Mouse (Mus musculus) retina, postnatal 7 days (tissue): ENCODE measurements around the gene Rrp12.
"Not testable (repeated sequence)": the region's sequence is repeated elsewhere in the genome, so short reads cannot be mapped to it uniquely, and the experiment has no call there.

Source experiments
- DNase-seq: peaks from one replicate; pipeline ENCODE4 v3.0.0-alpha.2; 2012; ENCODE audit warnings: low read depth, low spot score

Gene Rrp12

DNA sequence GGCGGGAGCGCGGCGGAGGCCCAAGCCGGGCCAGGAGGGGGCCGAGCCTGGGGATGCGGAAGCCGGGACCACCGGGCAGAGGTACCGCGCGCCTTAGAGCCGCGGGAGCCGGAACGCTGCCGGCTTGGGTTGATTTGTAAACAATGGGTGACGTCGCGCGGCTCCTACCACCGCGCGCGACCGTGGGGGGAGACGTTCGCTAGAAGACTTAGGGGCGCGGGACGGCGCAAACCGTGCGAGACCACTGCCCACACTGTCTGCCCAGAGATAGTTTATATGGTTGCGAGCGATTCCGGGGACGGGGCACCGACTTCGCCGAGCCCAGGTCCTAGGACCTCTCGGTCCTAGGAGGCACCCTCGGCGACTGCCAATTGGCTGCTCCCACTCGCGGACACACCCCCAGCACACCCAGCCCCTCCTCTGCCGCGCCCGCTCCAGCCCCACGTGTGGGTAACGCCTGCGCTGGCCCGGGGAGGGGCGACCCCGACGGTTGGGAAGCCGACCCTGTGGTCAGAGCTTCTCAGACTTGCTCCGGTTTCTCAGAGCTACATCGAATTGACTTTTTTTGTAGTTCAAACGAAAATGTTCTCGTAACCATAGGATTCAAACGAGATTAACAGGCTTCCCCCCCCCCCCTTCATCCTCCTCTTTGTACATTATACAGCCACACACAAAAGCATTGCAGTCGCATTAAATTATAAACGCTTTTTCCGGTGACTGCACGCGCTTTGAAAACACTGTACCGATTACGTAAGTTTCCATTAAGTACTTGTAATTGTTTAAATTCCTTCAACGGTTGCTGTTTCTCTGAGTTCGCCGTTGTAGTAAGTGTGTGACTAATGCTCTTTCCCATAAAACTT is 47.8 kb downstream of the Rrp12 start, which contains the start of gene Frat2:
Frat2 (minus strand) TSS at position 141 of the 860 bp plus-strand sequence.
- DNase-seq = peak; percentile 81

DNA sequence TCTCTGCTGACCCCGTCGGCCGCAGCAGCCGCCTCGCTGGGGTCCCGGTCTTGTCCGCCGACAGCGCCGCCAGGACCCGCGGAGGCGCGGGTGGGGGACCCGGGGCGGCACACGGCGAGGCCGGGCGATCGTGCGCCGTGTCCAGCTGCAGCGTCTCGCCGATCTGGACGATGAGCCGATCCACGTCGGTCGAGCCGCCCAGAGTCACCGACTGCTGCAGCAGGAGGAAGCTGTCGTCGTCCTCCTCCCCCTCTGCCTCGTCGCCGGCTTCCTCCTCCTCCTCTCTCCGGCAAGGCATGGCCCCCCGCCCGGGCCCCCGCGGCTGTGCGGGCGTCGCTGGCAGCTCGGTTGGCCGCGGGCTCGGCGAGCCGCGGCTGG is 48.4 kb downstream of the Rrp12 start:
- not testable (repeated sequence) for DNase-seq

DNA sequence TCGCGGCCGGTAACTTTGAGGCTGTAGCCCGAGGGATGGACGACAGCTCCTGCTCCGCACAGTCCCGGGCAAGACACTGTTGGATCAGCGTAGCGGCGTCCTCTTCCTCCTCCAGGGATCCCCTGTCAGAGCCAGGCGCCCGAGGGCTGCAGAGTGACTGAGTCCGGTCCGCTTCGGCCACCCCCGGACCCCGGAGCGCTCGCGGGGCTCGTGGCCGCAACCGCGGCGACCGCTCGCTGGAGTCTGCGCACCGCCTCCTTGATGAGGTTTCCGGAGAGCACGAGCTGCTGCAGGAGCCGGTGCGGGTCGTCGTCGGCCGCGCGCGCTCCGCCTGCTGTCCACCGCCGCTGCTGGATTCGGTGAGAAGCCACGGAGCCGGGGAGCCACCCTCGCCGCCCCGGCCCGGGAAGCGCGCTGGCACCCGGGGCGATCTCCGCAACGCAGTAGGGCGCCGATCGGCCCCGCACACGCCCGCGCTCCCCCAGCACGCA is 48.8 kb downstream of the Rrp12 start:
- DNase-seq = no peak

DNA sequence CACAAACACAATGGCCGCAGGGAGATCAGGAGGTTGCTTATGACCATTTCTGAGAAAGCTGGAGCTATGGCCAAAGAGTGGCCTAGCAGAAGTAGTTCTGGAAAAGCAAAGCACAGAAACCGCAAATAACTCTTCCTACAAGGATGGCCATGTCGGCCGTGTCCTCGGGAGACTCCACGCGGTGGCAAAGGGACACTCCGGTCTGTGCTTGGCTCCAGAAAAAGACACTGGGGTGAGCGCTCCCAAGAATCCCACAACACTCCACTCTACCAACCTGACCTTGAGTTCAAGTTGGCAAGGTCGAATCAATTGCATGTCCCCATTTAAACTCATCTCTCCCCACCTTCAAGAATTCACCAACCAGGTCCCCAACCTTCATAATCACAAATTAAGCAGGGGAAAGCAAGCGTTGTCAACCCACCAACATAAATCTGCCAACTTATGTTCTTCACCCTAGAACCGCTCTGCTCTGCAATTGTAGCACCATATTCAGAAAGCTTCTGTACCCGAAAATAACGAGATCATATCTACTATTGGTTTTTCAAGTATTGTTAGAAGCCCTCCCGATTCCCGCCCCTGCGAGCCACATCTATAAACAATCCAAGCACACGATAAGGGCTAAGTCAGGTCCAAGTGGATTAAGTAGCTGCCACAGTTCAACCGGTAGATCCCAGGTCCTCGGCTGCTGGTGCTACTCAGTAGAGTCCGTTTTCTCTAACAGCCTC is 49.4 kb downstream of the Rrp12 start:
- no peak for DNase-seq

DNA sequence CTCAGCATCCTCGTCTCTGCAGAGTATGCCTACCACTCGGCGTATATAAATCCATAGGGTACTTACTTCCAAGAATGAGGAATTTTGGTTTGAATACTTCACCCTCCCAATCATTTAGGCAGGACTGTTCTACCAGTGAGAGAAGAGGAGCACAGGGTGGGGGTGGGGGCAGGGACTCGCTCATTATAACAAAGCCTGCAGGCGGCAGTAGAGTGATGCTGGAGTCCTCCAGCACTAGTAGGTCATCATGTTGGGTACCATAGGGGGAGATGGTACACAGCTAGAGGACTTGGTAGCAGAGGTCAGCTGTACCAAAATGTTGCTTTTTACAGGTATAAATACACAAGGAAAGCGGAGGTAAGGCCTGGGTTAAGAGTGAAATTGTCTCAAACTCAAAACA is 51.6 kb downstream of the Rrp12 start:
- DNase-seq = no peak

DNA sequence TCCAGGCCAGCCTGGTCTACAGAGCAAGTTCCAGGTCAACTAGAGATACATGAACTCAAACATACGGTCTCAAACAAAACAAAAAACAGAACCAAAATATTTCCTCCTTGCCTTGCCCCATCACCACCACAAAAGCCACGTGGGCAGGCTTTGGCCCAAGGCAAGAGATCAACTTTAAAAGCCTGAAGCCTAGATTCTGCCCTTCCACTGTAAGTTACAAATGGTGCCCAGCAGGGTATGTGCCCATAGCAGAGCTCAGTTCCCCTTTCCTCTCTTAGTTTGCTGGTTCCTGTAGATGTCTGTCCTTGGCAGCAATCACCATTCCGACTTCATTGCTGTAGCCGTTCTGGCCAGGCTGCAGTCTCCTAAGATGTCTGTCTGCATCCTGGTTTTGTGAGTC is 53.3 kb downstream of the Rrp12 start:
- DNase-seq = no peak

DNA sequence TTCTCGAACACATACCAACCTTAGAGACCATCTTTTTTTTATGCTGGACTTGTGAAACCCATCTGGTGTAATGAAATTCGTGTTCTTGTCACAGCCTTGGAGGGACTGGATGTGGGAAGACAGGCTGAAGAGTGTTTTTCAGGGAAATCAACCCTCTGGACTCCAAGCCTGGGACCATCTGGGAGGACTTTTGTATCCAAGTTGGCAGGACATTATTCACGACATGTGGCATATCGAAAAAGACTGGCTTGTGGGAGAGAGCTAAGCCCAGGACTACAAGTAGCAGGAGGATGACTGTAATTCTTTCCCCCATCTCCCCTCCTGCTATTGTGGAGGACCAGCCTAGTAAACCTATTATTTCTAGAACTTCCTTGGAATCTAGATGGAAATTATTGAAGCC is 53.8 kb downstream of the Rrp12 start:
- no peak for DNase-seq

DNA sequence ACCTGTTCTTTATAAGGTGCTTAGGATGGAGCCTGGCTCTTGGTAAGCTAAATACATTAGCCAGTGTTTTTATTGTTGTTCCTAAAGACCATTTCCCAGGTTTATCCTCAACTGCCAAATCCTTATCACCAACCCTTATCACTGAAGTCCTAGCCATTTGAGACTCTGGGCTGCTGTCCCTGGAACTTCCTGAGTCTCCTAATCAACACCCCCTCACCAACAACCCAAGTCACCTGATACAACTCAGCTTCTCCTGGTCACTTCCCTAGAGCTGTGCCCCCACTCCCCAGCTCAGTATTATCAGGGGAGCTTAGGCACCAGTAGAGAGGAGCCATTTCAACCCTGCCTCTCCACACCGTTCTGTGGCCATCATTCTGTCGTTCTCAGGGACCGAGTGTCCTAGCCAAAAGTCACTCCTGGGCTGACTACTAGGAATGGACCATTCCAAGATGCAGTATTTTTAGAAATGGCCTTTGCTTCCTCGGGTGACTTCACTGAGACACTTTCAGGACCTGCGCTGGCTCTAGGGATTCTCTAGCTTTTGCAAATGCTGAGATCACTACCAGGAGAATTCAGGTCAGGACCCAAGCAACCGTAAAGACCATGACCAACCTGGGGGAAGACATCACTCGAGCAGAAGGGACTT is 54.7 kb downstream of the Rrp12 start:
- no peak for DNase-seq

DNA sequence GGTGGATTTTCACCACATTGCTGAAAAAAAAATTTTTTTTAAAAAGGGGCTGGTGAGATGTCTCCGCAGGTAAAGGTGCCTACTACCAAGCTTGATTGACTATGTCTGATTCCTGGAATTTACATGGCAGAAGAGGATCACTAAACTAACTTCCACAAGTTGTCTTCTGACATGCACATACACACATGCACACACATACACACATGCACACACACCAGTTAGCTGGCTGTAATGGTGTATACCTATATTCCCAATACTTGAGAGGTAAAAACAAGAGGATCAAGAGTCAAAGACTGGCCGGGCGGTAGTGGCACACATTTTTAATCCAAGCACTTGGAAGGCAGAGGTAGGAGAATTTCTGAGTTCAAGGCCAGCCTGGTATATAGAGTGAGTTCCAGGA is 56.3 kb downstream of the Rrp12 start:
- DNase-seq = no peak

DNA sequence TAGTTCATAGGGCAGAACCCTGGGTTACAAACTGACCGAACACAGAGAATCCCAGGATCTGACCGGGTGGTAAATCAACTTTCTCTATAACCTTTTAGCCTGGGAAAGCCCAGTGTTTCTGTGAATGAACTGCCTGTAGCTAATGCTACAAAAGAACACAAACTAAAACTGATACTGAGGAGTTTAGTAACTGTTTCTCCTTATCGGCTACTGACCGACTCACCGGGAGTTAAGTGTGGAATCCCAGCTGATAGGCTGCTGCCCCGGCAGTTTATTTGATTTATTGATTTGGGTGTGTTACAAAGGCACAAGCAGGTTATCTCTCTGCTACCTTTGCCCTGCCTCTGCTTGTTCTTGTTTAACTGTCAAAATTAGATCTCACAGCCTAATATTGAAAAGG is 57.2 kb downstream of the Rrp12 start:
- no peak for DNase-seq

DNA sequence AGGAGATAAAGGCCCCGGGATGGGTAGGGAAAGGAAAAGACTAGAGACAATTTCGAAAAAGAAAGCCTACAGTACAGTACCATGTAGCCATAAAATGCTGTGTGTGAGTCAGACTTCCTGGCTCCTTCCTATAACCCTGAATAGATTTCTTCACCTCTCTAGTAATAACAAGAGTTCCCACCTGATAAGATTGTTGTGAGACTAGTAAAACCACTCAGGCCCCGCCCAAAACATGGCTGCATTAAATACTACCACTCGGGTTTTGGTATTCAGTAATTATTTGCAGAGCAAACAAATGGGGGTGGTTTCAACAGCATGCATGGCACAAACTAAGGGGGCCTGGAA is 58.1 kb downstream of the Rrp12 start:
- DNase-seq = no peak

DNA sequence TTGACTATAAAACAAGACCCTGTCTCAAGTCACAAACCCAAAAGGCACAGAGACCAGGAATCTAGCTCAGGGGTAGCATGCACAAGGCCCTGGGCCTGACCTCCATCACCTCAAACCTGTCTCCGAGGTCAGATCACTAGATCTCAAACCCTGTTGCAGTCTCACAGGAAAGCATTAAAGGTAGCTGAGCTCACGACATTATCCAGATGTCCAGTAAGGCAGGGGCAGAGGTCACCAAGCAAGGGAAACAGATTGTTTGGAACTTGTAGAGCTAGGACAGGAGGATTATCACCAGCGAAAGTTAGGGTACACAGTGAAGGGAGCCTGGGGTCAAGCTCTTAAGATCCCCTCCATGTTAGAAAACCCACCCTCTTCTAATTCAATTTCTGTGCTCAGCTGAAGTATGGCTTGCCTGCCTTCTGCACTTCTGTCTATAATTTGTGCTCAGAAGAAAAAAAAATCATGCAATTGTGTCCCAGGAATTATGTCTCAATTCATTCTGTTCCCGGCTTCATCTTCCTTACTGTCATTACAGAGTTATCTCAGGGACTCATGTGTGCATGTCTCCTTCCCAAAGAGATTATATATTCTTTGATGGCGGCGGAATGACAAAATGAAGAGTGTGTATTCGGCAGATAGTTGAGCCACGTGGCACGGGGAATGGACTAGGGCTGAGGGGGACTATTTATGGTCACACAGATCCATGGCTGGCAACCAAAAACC is 58.6 kb downstream of the Rrp12 start:
- DNase-seq = no peak

DNA sequence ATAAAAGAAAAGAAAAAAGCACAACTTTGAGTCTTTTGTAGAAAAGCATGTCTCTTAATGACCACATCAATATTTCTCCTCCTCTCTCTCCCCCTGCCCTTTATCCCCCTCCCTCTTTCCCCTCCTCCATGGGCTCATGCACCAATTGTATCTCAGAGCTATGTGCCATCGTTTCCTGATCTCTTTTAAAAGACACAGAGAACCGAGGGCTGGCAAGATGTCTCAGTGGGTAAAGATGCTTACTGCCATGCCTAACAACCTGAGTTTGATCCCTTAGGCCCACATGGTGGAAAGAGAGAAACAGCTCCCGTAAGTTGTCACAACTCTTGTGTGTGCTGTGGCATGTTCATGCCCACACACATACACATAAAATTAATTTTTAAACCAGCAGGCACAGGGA is 59.3 kb downstream of the Rrp12 start:
- no peak for DNase-seq

DNA sequence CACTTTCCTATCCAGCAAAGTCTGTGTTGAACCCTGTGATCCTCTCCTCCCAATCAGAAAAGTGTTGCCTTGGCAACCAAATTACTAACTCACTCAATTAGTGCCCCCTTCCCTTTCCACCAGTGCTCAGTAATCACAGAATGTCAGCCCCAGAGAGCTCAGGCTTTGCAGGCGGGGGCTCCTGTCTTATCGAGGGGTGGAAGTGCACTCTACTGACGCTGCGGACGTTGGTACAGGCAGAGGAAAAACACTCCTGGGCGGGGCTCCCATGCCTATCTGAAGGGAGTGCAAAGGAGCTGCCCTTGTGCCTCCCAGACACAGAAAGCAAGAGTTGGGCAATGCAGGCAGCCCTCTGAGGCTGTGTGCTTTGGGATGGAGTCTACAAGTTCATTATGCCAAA is 60.2 kb downstream of the Rrp12 start:
- no peak for DNase-seq

DNA sequence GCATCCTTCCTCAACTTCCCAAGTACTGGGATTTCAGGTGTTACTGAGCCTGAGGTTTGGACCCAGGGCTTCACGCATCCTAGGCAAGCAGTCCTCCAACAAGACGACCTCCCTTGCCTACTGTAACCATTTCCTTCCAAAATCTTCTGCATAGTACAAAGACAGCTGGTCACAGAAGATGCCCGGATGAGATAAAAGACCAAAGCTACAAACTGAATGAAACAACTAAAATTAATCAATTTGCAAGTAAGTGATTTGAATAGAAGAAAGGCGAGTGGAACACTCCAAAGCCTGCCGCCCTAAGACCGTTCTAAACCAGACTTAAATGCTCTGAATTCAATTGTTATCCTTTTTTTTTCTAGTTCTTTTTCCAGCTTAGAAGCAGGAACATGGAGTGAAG is 60.6 kb downstream of the Rrp12 start:
- no peak for DNase-seq

DNA sequence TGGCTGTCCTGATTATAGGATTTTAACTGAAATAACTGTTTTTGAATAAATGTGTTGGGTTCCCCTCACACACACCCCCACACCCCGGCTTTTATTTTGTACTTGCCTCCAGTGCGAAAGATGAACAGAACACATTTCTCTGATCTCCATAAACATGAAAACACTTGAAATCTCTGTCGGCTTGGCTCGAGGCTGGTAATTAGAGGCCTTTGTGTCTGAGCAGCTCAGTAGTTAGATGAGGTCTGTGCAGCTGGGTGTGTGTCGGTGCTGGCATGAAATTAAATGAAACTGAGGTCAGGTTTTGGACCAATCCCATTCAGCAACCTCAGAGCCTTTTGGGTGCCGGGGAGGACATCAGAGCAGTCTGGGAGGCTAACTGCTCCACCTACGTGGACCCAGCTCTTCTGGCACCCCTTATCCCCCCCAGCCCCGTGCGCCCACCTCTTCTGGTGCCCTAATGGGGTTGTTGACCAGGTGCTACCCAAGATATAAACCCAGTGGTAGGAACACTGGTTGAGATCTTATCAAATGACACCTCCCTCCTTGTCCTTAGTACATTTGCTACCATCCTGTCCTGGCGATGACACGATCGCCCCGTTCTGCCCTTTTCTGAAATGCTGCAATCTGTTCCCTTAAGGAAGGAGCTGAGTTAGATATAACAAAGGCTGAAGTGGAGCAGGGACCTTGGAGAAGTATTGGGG is 63.3 kb downstream of the Rrp12 start:
- no peak for DNase-seq

DNA sequence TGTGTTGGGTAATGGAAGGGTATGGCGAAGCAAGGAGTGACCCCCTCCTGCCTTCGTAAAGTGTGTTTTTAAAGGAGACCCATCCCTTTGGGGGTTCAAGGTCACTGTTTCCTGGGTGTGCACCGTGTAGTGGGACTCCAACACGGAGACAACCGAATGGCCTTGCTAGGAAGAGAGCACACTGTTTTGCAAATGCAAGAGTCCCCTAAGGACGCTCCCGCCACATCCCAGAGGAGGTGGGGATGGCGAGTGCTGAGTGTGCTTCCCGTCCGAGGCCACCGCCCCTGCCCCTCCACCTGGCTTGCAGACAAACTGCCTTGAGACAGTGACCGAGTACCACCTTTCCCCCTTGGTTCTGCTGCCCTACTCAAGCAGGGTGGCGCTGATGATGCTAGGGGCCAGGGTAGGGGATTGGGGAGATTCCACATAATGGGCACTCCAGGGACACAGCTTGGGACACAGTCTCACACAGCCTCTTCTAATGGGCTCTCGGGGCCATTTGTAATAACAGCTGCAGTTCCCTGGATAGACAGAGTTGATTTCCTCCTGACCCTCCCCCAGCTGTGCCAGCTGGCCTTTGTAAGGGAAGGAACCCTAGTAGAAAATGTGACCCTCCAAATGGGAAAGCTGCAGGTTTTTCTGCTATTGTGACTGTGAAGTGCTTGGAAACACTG is 64.1 kb downstream of the Rrp12 start:
- DNase-seq = no peak

DNA sequence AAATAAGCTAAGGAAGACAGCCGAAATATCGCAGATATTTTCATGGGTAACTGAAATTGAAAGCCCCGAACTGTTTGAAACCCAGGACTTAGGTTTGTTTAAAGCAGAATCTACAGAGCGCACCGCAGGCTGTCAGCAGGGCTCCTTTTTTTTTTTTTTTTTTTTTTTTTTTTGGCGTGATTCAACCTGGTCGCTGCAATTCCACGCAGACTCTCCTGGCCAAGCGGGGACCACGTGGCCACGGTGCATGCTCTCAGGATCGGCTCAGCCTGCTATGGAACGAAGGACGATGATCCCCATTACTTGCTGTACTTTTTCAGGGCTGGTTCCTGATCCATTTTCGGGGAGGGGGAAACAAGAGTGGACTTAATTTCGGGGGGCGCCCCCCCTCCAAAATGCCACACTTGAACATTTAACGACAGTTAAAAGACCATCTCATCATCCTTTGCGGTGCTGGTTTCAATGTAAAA is 64.8 kb downstream of the Rrp12 start:
- DNase-seq = no peak

DNA sequence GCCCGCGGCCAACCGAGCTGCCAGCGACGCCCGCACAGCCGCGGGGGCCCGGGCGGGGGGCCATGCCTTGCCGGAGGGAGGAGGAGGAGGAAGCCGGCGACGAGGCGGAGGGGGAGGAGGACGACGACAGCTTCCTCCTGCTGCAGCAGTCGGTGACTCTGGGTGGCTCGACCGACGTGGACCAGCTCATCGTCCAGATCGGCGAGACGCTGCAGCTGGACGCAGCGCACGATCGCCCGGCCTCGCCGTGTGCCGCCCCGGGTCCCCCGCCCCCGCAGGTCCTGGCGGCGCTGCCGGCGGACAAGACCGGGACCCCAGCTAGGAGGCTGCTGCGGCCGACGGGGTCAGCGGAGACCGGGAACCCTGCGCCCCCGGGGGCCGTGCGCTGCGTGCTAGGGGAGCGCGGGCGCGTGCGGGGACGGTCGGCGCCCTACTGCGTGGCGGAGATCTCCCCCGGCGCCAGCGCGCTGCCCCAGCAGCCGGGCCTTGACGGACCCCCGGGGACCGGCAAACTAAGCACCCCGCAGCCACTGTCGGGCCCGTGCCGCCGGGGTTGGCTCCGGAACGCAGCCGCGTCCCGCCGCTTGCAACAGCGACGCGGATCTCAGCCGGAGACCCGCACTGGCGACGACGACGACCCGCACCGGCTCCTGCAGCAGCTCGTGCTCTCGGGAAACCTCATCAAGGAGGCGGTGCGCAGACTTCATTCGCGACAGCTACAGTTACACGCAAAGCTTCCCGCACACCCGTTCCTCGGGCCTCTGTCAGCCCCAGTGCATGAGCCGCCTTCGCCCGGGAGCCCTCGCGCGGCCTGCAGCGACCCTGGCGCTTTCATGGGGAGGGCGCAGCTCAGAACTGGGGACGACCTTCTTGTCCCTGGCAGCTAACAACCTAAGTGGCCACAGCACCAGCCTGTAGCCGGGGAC is 65.6 kb downstream of the Rrp12 start:
- DNase-seq = no peak
